Mouse (Mus musculus) heart, postnatal 10 days (tissue): ENCODE data around the gene Mlkl. TPM values are rescaled to one million over a fixed set of nuclear protein-coding genes. Genes with fewer than 3 reads are reported as not detected.
A peak's percentile ranks its signal among the peaks of the same experiment; 100 is the strongest.
"Not testable (repeated sequence)": the region's sequence is repeated elsewhere in the genome, so short reads cannot be mapped to it uniquely, and the experiment has no call there.

ENCODE experiments used
- DNase-seq, 2 experiments: peaks; one replicate each; pipeline ENCODE4 v3.0.0; 2021
- intact Hi-C: fragments of 180-260 bp; cut with DNase I; formaldehyde crosslinking; loops from one replicate; pipeline ENCODE4 v1.15.1; 2025
- total RNA-seq, 2 experiments: library from RNA; stranded (reverse); gene quantifications; 2 replicates each; pipeline ENCODE4 v1.2.3; 2021

Mlkl gene
- total RNA-seq, 2 experiments from 2014 or later, result 4.6 to 4.8 TPM

DNA sequence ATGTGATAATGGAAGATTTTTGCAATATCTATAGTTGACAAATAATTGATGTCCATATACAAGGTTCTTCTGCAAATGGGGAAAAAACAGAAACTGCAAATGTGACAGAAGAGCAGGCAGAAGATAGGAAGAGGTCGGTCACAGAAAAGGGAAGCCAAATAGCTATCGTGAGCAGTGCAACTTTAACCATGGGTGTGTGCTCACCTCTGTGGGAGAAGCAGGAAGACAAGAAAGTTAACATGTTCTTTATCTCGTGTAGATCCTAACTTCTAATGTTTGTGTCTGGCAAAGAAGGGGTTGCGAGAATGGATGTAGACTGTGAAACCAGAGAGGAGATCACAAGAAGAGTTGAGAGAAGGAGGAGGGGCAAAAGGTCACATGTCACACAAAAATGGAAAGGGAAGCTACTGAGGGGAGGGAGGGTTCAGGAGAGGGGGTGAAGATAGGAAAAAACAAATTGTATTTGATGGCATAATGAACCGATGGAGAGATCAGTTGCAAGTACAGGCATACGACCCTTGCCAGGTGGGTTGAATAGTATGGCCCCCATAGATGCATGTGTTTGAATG, 12.7 kb downstream of the Mlkl start:
- intact Hi-C loops, result no loop called here
- no peak for DNase-seq

DNA sequence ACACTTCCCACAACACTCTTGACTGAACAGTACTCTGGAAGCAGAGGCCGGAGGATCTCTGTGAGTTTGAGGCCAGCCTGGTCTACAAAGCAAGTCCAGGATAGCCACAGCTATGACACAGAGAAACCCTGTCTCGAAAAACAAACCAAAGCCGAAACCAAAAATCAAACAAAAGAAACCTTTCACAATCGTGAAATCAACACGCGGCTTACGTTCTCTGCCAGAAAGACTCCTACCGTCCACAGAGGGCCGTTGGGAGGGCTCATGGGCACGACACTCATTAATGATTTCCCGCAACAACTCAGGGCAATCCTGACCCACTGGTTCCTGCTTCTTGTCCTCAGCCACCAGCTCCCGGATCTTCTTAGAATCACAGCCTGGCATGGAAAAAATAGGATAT, 23.2 kb downstream of the Mlkl start:
- intact Hi-C loops, result no loop called here
- no peak for DNase-seq

GRCm38 (mm10) chr8:111313961-111314360, 24.0 kb downstream of the Mlkl start:
- intact Hi-C loops, DNase-seq: not testable (repeated sequence)

- DNase-seq, result no peak
- intact Hi-C loops, result no loop called here
Measured at GRCm38 (mm10) chr8:111312758-111313162, 25.2 kb downstream of the Mlkl start.

DNA sequence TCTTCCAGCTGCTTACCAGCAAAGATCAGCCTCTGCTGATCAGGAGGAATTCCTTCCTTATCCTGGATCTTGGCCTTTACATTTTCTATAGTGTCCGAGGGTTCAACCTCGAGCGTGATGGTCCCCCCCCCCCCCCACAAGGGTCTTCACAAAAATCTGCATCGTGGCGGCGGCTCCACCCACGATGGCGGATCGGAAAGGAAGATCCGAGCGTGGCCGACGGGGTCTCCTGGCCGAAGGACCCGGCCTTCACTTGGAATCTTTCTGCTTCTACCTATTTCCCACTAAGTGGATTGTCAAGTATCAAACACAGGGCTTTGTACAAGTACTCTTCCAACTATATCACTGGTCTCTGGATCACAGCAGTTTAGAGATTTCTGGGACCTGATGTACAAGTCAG, 28.0 kb downstream of the Mlkl start:
- DNase-seq, intact Hi-C loops: not testable (repeated sequence)

- intact Hi-C loops, result no loop called here
- peak; percentile 51 to 61 for DNase-seq
Measured at GRCm38 (mm10) chr8:111305031-111305730, 32.8 kb downstream of the Mlkl start.

DNA sequence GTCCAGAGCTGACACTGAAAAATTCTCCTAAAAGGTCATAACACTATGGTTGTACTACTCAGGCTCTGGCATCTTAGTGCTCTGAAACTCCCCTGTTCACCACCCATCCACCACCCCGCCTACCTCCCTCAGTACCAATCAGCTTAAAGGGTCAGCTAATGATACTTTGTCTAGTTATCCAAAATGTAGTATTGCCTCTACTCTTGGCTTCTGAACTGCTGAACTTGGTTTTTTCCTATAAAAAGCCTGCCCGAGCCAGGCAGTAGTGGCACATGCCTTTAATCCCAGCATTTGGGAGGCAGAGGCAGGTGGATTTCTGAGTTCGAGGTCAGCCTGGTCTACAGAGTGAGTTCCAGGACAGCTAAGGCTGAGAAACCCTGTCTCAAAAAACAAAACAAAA, 33.6 kb downstream of the Mlkl start:
- intact Hi-C loops, result no loop called here

GRCm38 (mm10) chr8:111303076-111303803, 34.7 kb downstream of the Mlkl start:
- intact Hi-C loops, DNase-seq: not testable (repeated sequence)

More for the DNA sequence above, 33.6 kb downstream of the Mlkl start:
- DNase-seq, result no peak

DNA sequence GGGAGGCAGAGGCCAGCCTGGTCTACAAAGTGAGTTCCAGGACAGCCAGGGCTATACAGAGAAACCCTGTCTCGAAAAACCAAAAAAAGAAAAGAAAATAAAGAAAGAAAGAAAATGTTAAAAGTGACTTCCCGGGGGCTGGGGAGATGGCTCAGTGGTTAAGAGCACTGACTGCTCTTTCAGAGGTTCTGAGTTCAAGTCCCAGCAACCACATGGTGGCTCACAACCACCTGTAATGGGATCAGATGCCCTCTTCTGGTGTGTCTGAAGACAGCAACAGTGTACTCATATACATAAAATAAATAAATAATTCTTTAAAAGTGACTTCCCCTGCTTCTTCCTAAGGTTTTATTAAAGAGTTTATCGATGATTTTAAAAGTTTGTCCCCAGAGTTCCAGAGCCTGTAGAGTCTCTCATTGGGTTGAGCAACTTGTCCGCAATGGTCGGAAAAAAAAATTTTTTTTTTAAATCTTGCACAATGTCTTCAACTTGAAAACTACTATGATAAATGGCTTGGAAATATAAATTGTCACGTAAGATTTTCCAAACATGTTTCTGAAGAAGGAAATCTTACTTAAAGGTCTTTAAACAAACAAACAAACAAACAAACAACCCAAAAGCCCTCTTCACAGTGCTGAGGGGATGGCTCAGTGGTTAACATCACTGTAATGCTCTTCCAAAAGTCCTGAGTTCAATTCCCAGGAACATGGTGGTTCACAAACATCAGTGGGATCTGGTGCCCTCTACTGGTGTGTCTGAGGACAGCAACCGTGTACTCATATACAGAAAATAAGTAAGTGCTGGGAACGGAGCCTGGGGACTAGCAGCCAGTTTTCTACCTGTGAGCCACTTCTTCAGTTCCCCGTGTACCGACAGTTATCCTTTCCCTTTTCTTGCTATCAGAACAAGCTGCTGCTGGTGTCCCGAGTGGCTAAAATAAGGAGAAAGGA, 37.1 kb downstream of the Mlkl start:
- no peak for DNase-seq
- intact Hi-C loops, result no loop called here

DNA sequence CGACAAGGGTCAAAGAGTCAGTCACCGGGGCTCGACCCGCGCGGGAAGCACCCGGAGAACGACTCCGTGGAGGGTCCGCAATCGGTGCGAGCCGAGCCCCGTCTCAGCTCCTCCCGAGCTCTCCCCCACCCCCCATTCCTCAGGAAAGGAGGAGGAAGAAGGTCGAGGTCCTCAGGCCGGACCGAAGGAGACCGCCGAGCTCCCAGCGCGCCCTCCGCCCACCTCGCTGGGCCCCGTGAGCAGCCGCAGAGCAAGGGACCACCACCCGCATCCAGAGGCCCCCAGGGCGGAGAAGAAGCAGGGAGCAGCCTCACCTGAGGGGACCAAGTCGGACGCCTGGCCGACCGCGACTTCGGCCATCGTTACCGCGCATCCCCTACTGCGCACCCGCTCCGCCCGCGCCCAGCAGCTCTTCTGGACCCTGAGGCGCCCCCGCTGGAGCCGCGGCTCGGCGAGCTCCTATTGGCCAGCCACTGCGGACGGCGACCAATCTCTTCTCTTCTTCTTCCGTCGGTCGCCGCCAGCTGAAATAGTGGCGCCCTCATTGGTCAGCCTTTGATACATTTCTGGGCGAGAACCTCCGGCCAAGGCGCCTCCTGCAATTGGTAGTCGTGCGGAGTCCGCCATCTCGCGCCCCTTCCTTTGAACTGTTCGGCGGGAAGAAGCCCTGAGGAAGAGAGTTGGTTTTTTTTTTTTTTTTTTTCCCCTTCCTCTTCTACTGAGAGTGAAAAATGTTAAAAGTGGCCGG, 38.0 kb downstream of the Mlkl start, which contains the start of gene Rfwd3:
TSS of gene Rfwd3 (minus strand) at position 402 of the 748 bp plus-strand sequence.
- intact Hi-C loops, result no loop called here

DNA sequence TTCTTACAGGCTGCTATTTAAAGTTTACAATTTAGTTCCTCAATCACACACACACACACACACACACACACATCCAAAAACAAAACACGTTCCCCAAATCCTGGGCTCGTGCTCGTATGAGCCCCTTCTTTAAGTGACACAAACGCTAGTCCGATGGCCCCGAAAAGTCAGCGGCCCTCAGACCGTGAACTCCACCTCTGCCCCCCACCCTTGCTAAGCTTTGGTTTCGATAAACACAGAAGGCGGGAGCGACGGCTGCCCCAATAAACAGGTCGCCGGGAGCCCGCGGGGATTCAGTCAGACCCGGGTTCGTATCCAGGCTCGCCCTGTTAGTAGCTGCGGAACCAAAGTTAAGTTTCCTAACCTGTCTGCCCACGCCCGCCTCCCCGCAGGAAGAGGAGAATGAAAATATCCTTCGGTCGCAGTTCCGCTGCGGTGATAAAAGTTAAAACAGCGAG, 38.6 kb downstream of the Mlkl start:
- intact Hi-C loops, result no loop called here
- peak; percentile 63 to 65 for DNase-seq

More for the DNA sequence above, 38.0 kb downstream of the Mlkl start, which contains the start of gene Rfwd3:
- peak; percentile 97 to 98 for DNase-seq

DNA sequence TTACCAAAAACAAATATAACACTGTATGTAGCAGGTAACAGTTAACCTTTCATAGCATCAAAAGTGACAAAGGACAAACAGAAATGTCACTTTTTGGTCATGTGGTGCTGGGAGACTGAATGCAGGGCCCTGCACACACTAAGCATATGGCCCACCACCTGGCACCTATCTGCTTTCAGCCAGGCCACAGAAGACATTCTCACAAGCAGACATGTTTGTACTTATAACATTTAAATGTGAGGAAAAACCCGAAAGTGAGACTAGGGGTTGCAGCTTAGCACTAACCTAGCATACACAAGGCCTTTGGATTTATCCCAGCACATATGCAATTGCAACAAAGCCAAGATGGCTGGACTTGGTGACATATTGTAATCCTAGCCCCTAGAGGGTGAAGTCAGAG, 40.0 kb downstream of the Mlkl start:
- intact Hi-C loops, result no loop called here
- no peak for DNase-seq

GRCm38 (mm10) chr8:111291733-111292132, 46.2 kb downstream of the Mlkl start:
- peak; percentile 72 to 80 for DNase-seq
- intact Hi-C loops, result no loop called here

DNA sequence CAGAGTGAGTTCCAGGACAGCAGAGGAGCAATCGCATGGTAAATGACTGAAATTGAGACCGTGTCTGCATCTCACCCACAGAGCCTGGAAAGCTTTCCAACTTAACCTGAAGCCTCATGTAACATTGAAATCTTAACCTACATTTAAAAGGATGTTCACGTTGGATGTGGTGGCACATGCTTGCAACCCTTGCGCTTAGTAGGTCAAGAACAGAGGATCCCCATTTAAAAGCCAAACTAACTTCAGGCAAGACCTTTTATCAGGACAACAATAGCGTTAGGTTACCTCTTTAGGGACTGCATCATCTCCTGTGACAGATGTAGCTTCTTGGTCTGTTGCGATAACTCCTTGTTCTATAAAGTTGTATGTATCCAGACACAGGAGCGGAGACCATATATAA, 47.4 kb downstream of the Mlkl start:
- DNase-seq, result no peak
- intact Hi-C loops, result no loop called here

GRCm38 (mm10) chr8:111285603-111286002, 52.4 kb downstream of the Mlkl start:
- DNase-seq, result no peak
- intact Hi-C loops, result no loop called here

- intact Hi-C loops, result no loop called here
- DNase-seq, result no peak
Measured at GRCm38 (mm10) chr8:111282093-111282492, 55.9 kb downstream of the Mlkl start.

- intact Hi-C loops, result no loop called here
- DNase-seq, result no peak
Measured at GRCm38 (mm10) chr8:111268277-111268676, 69.7 kb downstream of the Mlkl start.

- intact Hi-C loops, DNase-seq: not testable (repeated sequence)
Measured at GRCm38 (mm10) chr8:111266161-111266560, 71.8 kb downstream of the Mlkl start.

DNA sequence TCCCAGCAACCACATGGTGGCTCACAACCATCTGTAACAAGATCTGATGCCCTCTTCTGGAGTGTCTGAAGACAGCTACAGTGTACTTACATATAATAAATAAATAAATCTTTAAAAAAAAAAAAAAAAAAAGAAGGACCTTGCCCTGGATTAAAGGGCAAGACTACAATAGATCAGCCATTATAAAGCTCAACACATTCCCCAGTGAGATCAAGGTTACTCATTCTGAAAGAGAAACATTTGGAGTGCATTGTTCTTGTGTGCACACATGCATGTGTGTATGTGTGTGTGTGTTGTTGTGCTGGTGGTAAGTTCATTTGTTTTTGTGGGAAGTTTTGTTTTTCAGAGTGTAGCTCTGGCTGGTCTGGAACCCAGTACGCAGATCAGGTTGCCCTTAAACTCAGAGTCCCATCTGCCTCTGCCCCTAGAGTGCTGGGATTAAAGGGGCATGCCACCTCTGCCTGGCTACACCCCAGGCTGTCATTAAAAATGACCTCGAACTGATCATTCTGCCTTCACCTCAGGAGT, 73.2 kb downstream of the Mlkl start:
- DNase-seq, result no peak
- intact Hi-C loops, result no loop called here
